Comparison of ENCODE assay signal across 9 mouse cellular contexts in genomic region chr1:74069085-74069835, GRCm38 (mm10). TPM values are rescaled to one million over a fixed set of nuclear protein-coding genes. Genes with fewer than 3 reads are reported as not detected.
DNase-seq lines count a peak whose midpoint lies in the region; ATAC-seq and TF ChIP-seq lines count a peak whose summit lies in the region.
"Had no signal": no experiment of that assay in that cellular context is flagged by ENCODE, and none has a peak within 500 bp of the region (broad histone marks: within the 10 kb centered on the region; RNA-seq: fewer than 3 reads in every experiment).

No protein-coding gene starts in this region.

- no peaks in the 10 kb centered on the region for H3K36me3 ChIP-seq in hindbrain, embryonic 11.5 days (ENCODE audit: control insufficient read depth, insufficient read depth, low read length)
- H3K36me3 ChIP-seq in limb, embryonic 14.5 days (ENCODE audit: control insufficient read depth, insufficient read depth, low read length), result peaks cover 9% of the 10 kb centered on the region; the same call in 1 of the 2 replicates
- H3K36me3 ChIP-seq in neural tube, embryonic 12.5 days, result no peaks in the 10 kb centered on the region

- 48% methylated on average over 9 of the region's 9 CpGs for WGBS in hindbrain, embryonic 11.5 days
- WGBS in limb, embryonic 14.5 days, result 32% methylated on average over 9 of the region's 9 CpGs
- WGBS in neural tube, embryonic 12.5 days, result 45% methylated on average over 9 of the region's 9 CpGs

- H3K27ac ChIP-seq in embryonic fibroblast, embryonic 13.5 days (ENCODE audit: insufficient read depth, low read length), result peak overlapping the region; percentile 35
- no peak overlapping the region for H3K27ac ChIP-seq in hindbrain, embryonic 11.5 days (ENCODE audit: low read depth, low read length)
- H3K27ac ChIP-seq in limb, embryonic 14.5 days (replicated peaks; ENCODE audit: low read depth, low read length), result peak overlapping the region; percentile 75
- H3K27ac ChIP-seq in neural tube, embryonic 12.5 days, result no peak overlapping the region

- peak overlapping the region; percentile 53 for H3K4me2 ChIP-seq in hindbrain, embryonic 11.5 days (replicated peaks; ENCODE audit: low read depth, low read length)
- H3K4me2 ChIP-seq in limb, embryonic 14.5 days (replicated peaks; ENCODE audit: low read depth, low read length, severe bottlenecking), result peak overlapping the region; percentile 78
- H3K4me2 ChIP-seq in neural tube, embryonic 12.5 days (replicated peaks), result peak overlapping the region; percentile 65

- ATAC-seq in hindbrain, embryonic 11.5 days (ENCODE audit: low FRiP score), result no peak
- ATAC-seq in limb, embryonic 14.5 days (ENCODE audit: low FRiP score, low read depth), result peak; percentile 2; the same call in 1 of the 2 replicates
- 0 out of 2 replicates have a peak, but pooled peaks have one; percentile 30 for ATAC-seq in neural tube, embryonic 12.5 days (ENCODE audit: low FRiP score, low read depth)
- ATAC-seq in megakaryocyte-erythroid progenitor cell, adult 5-6 weeks (replicated peaks; ENCODE audit: low FRiP score, low TSS enrichment, poor library complexity, severe bottlenecking), result no peak

- no peaks in the 10 kb centered on the region for H3K9me3 ChIP-seq in hindbrain, embryonic 11.5 days (ENCODE audit: control insufficient read depth, low read length)
- H3K9me3 ChIP-seq in limb, embryonic 14.5 days (ENCODE audit: control insufficient read depth, low read length), result no peaks in the 10 kb centered on the region
- no peaks in the 10 kb centered on the region for H3K9me3 ChIP-seq in neural tube, embryonic 12.5 days

- DNase-seq in cerebellum, postnatal 25 days, result peak; percentile 30 to 62
- DNase-seq in cerebellum, postnatal 4 days (ENCODE audit: low spot score in 2 of 2), result no peak
- peak; percentile 35 for DNase-seq in hindbrain, embryonic 11.5 days (ENCODE audit: low spot score)
- DNase-seq in limb, embryonic 14.5 days (ENCODE audit: low spot score), result peak; percentile 53
- DNase-seq in layer of hippocampus, postnatal 10 days (ENCODE audit: low spot score in 2 of 2), result no peak

- no peak overlapping the region for H3K9ac ChIP-seq in hindbrain, embryonic 11.5 days (ENCODE audit: low read depth, low read length)
- peak overlapping the region; percentile 69 for H3K9ac ChIP-seq in limb, embryonic 14.5 days (ENCODE audit: low read depth, low read length, severe bottlenecking)
- H3K9ac ChIP-seq in neural tube, embryonic 12.5 days, result no peak overlapping the region

- H3K4me1 ChIP-seq in embryonic fibroblast, embryonic 13.5 days (ENCODE audit: control insufficient read depth, insufficient read depth, low read length), result peaks cover 27% of the 10 kb centered on the region
- H3K4me1 ChIP-seq in hindbrain, embryonic 11.5 days (replicated peaks; ENCODE audit: control insufficient read depth, insufficient read depth, low read length), result peaks cover 6% of the 10 kb centered on the region
- H3K4me1 ChIP-seq in limb, embryonic 14.5 days (ENCODE audit: control insufficient read depth, insufficient read depth, low read length), result peaks cover 38% of the 10 kb centered on the region
- peaks cover 20% of the 10 kb centered on the region for H3K4me1 ChIP-seq in neural tube, embryonic 12.5 days

- TF ChIP-seq POLR2A in embryonic fibroblast, embryonic 13.5 days (IDR thresholded peaks at IDR 0.05; ENCODE audit: low read depth, low read length), result no peak
- TF ChIP-seq POLR2A in limb, embryonic 14.5 days (IDR thresholded peaks at IDR 0.05; ENCODE audit: borderline replicate concordance, extremely low read depth, insufficient read depth, insufficient read length), result no peak

- H3K27me3 ChIP-seq in hindbrain, embryonic 11.5 days (ENCODE audit: control insufficient read depth, insufficient read depth, low read length), result no peaks in the 10 kb centered on the region; the same call in 1 of the 2 replicates
- no peaks in the 10 kb centered on the region for H3K27me3 ChIP-seq in limb, embryonic 14.5 days (ENCODE audit: control insufficient read depth, insufficient read depth, low read length)
- peaks cover 12% of the 10 kb centered on the region; the same call in 1 of the 2 replicates for H3K27me3 ChIP-seq in neural tube, embryonic 12.5 days (replicated peaks)

- no peak overlapping the region for H3K4me3 ChIP-seq in embryonic fibroblast, embryonic 13.5 days (ENCODE audit: insufficient read depth, low read length)
- no peak overlapping the region for H3K4me3 ChIP-seq in hindbrain, embryonic 11.5 days (ENCODE audit: low read depth, low read length)
- peak overlapping the region; percentile 54 for H3K4me3 ChIP-seq in limb, embryonic 14.5 days (replicated peaks; ENCODE audit: low read length)
- no peak overlapping the region for H3K4me3 ChIP-seq in neural tube, embryonic 12.5 days

- TF ChIP-seq CTCF in embryonic fibroblast, embryonic 13.5 days (IDR thresholded peaks at IDR 0.05; ENCODE audit: borderline replicate concordance, insufficient read depth, low read length), result no peak

RNA-seq across cellular contexts. Expression of gene Tns1, which starts 55.0 kb away (rescaled TPM):
- polyA plus RNA-seq in embryonic fibroblast, embryonic 13.5 days (2011; ENCODE audit: insufficient read length, low read depth, missing spikeins), result 122 and 198 TPM in 2 replicates
- polyA plus RNA-seq in hindbrain, embryonic 11.5 days (2014; fragmentation: Nextera tagmentation; extraction: Ambion mirVana), result 16.1 and 17.3 TPM in 2 replicates
- polyA plus RNA-seq in limb, embryonic 14.5 days (2012; rRNA removed), result 38.0 and 67.2 TPM in 2 replicates
- 51.3 and 55.9 TPM in 2 replicates for polyA plus RNA-seq in limb, embryonic 14.5 days (2014; fragmentation: Nextera tagmentation; extraction: Ambion mirVana)
- 13.8 and 16.5 TPM in 2 replicates for polyA plus RNA-seq in neural tube, embryonic 12.5 days (2016; fragmentation: Nextera tagmentation; extraction: Ambion mirVana)
- total RNA-seq in megakaryocyte-erythroid progenitor cell, adult 5-6 weeks (2014; fragmentation: Nextera tagmentation), result 62.1 and 69.2 TPM in 2 replicates
- total RNA-seq in megakaryocyte-erythroid progenitor cell, adult 5-6 weeks (2017), result 17.3 and 25.3 TPM in 2 replicates
- total RNA-seq in layer of hippocampus, postnatal 10 days (2021), result 10 to 100 TPM; 35.2 to 35.3 TPM

RNA-seq across cellular contexts. Expression of gene Rufy4, which starts 56.1 kb away (rescaled TPM):
- polyA plus RNA-seq in embryonic fibroblast, embryonic 13.5 days (2011; ENCODE audit: insufficient read length, low read depth, missing spikeins), result 0.56 TPM in 1 of 2 replicates, not detected in the other
- polyA plus RNA-seq in hindbrain, embryonic 11.5 days (2014; fragmentation: Nextera tagmentation; extraction: Ambion mirVana), result 0.56 and 0.66 TPM in 2 replicates
- polyA plus RNA-seq in limb, embryonic 14.5 days (2012; rRNA removed), result 0.65 and 0.72 TPM in 2 replicates
- 0.46 and 0.48 TPM in 2 replicates for polyA plus RNA-seq in limb, embryonic 14.5 days (2014; fragmentation: Nextera tagmentation; extraction: Ambion mirVana)
- 0.37 and 0.51 TPM in 2 replicates for polyA plus RNA-seq in neural tube, embryonic 12.5 days (2016; fragmentation: Nextera tagmentation; extraction: Ambion mirVana)
- not detected in 2 replicates for total RNA-seq in megakaryocyte-erythroid progenitor cell, adult 5-6 weeks (2014; fragmentation: Nextera tagmentation)
- total RNA-seq in megakaryocyte-erythroid progenitor cell, adult 5-6 weeks (2017), result 0.70 TPM in 1 of 2 replicates, not detected in the other
- total RNA-seq in layer of hippocampus, postnatal 10 days (2021), result under 1 TPM in 1 of 2 experiments, not detected in 1; 0.21 TPM
- total RNA-seq: CH12.LX had no signal

Comparison
In these comparisons a context has a peak if more than half of its experiments do, and no peak if none do; other contexts are left out.
1. DNase-seq: peak in cerebellum, postnatal 25 days (2 of 2), hindbrain, embryonic 11.5 days (single experiment) and limb, embryonic 14.5 days (single experiment); none in cerebellum, postnatal 4 days (0 of 2) and layer of hippocampus, postnatal 10 days (0 of 2).
2. H3K27ac ChIP-seq: peak in embryonic fibroblast, embryonic 13.5 days (single experiment) and limb, embryonic 14.5 days (single experiment); none in hindbrain, embryonic 11.5 days (single experiment) and neural tube, embryonic 12.5 days (single experiment).
3. ATAC-seq: peak in limb, embryonic 14.5 days (single experiment) and neural tube, embryonic 12.5 days (single experiment); none in hindbrain, embryonic 11.5 days (single experiment) and megakaryocyte-erythroid progenitor cell, adult 5-6 weeks (single experiment).
4. Peak in every context shown above with its lines, with median percentiles within 50 percentile points of each other: H3K4me2 ChIP-seq.